Mouse (Mus musculus) hindbrain, postnatal 0 days (tissue): ENCODE results near the gene Hras. TPM values are rescaled to one million over a fixed set of nuclear protein-coding genes. Genes with fewer than 3 reads are reported as not detected.

Experiments
- ATAC-seq: fragments of 200-750 bp; cut with Nextera tagmentation; 2 replicates; pipeline ENCODE4 v1.8.0; 2017; ENCODE audit warnings: mild to moderate bottlenecking, moderate TSS enrichment, moderate library complexity
- DNase-seq: peaks from one replicate; pipeline ENCODE4 v3.0.0-alpha.2; 2015; ENCODE audit warnings: low spot score
- H3K27ac ChIP-seq: fragments of 300-500 bp; sonication (generic); 2 replicates; pipeline ENCODE4 v1.5.1; 2014; ENCODE audit warnings: mild to moderate bottlenecking
- H3K27me3 ChIP-seq: fragments of 300-500 bp; sonication (generic); 2 replicates; pipeline ENCODE4 v1.6.1; 2014; ENCODE audit warnings: low read length, mixed read lengths; ENCODE audit not compliant: insufficient read depth
- H3K36me3 ChIP-seq: fragments of 300-500 bp; sonication (generic); 2 replicates; pipeline ENCODE4 v1.6.1; 2014; ENCODE audit warnings: low read length, mixed read lengths; ENCODE audit not compliant: insufficient read depth
- H3K4me1 ChIP-seq: fragments of 300-500 bp; sonication (generic); 2 replicates; pipeline ENCODE4 v1.6.1; 2014; ENCODE audit warnings: antibody characterized with exemption, low read length, mixed read lengths; ENCODE audit not compliant: insufficient read depth
- H3K4me2 ChIP-seq: fragments of 300-500 bp; sonication (generic); 2 replicates; pipeline ENCODE4 v1.6.1; 2014; ENCODE audit warnings: low read depth, mild to moderate bottlenecking, low read length, moderate library complexity, mixed read lengths
- H3K4me3 ChIP-seq: fragments of 300-500 bp; sonication (generic); 2 replicates; pipeline ENCODE4 v1.5.1; 2014; ENCODE audit warnings: low read length
- H3K9ac ChIP-seq: fragments of 300-500 bp; sonication (generic); replicated peaks from 2 replicates; pipeline ENCODE4 v1.6.1; 2014; ENCODE audit warnings: mild to moderate bottlenecking, low read length, moderate library complexity, mixed read lengths
- H3K9me3 ChIP-seq: fragments of 300-500 bp; sonication (generic); 2 replicates; pipeline ENCODE4 v1.6.1; 2016; ENCODE audit warnings: low read length, mixed read lengths
- CTCF ChIP-seq: IDR thresholded peaks from 2 replicates; pipeline ENCODE4 v1.5.1; 2016; ENCODE audit warnings: antibody characterized with exemption, control low read depth, low read depth
- WGBS: fragments of 180-500 bp; shearing (Covaris S2); extraction: QIAGEN DNeasy Blood & Tissue Kit; methylation state at CpG from one replicate; pipeline ENCODE4 v1.1.7; 2014; 5-methylcytosine and 5-hydroxymethylcytosine counted together
- polyA plus RNA-seq: library from polyadenylated mRNA; unstranded; fragments of >200 nt; fragmentation: Nextera tagmentation; extraction: Ambion mirVana; gene quantifications from 2 replicates; pipeline ENCODE4 v1.2.1, GENCODE M21; 2015
- total RNA-seq: library from RNA; depleted of rRNA; stranded (reverse); fragments of >200 nt; gene quantifications from 2 replicates; pipeline ENCODE4 v1.2.3, GENCODE M21; 2014

The Hras gene
- total and polyA plus RNA-seq, 2 experiments from 2014 or later, result 120 to 204 TPM

GRCm38 (mm10) chr7:141148639-141149038 is 45.2 kb downstream of the Hras start:
- no peaks in the 10 kb centered on the region for H3K27me3 ChIP-seq
- ATAC-seq (no peak), DNase-seq (no peak)
- no peaks in the 10 kb centered on the region for H3K4me1 ChIP-seq
- no peaks in the 10 kb centered on the region for H3K9me3 ChIP-seq
- no peak for TF ChIP-seq CTCF
- no peak overlapping the region for H3K4me2 ChIP-seq
- WGBS, result 76% methylated on average over 4 of the region's 4 CpGs
- peaks cover 5% of the 10 kb centered on the region; the same call in 1 of the 2 replicates for H3K36me3 ChIP-seq
- H3K9ac ChIP-seq, result no peak overlapping the region
- H3K27ac ChIP-seq, result no peak overlapping the region
- no peak overlapping the region for H3K4me3 ChIP-seq

- Histone ChIP-seq H3K4me2 (no peak overlapping the region), H3K9ac (no peak overlapping the region), H3K27me3 (no peaks in the 10 kb centered on the region), H3K4me1 (no peaks in the 10 kb centered on the region), H3K36me3 (peaks cover 5% of the 10 kb centered on the region; the same call in 1 of the 2 replicates), H3K27ac (no peak overlapping the region), H3K9me3 (no peaks in the 10 kb centered on the region), H3K4me3 (no peak overlapping the region)
- ATAC-seq (no peak), DNase-seq (peak; percentile 15)
- WGBS, result 62% methylated on average over 6 of the region's 6 CpGs
- no peak for TF ChIP-seq CTCF
Observed at GRCm38 (mm10) chr7:141147044-141147443, 46.8 kb downstream of the Hras start.

- Histone ChIP-seq H3K4me3 (no peak overlapping the region), H3K27me3 (no peaks in the 10 kb centered on the region), H3K9ac (no peak overlapping the region), H3K4me1 (no peaks in the 10 kb centered on the region), H3K36me3 (no peaks in the 10 kb centered on the region), H3K4me2 (no peak overlapping the region), H3K27ac (no peak overlapping the region), H3K9me3 (no peaks in the 10 kb centered on the region)
- WGBS, result 95% methylated on average over 12 of the region's 12 CpGs
- no peak for DNase-seq
- ATAC-seq, result no peak
- TF ChIP-seq CTCF, result no peak
Observed at GRCm38 (mm10) chr7:141146043-141146595, 47.7 kb downstream of the Hras start.

- Histone ChIP-seq H3K4me2 (no peak overlapping the region), H3K27me3 (no peaks in the 10 kb centered on the region), H3K9ac (no peak overlapping the region), H3K27ac (no peak overlapping the region), H3K36me3 (no peaks in the 10 kb centered on the region), H3K4me3 (no peak overlapping the region), H3K9me3 (no peaks in the 10 kb centered on the region), H3K4me1 (no peaks in the 10 kb centered on the region)
- no peak for DNase-seq
- WGBS, result 63% methylated on average over 1 of the region's 1 CpGs
- no peak for ATAC-seq
- TF ChIP-seq CTCF, result no peak
Observed at GRCm38 (mm10) chr7:141145403-141145802, 48.4 kb downstream of the Hras start.

- DNase-seq (no peak), ATAC-seq (no peak)
- no peak overlapping the region for H3K27ac ChIP-seq
- no peak overlapping the region for H3K4me2 ChIP-seq
- WGBS, result 87% methylated on average over 3 of the region's 3 CpGs
- H3K9ac ChIP-seq, result no peak overlapping the region
- TF ChIP-seq CTCF, result no peak
- H3K4me3 ChIP-seq, result no peak overlapping the region
- no peaks in the 10 kb centered on the region for H3K9me3 ChIP-seq
- H3K4me1 ChIP-seq, result no peaks in the 10 kb centered on the region
- no peaks in the 10 kb centered on the region for H3K27me3 ChIP-seq
- 0 out of 2 replicates have a peak, but pooled peaks cover 3% of the 10 kb centered on the region for H3K36me3 ChIP-seq
Observed at GRCm38 (mm10) chr7:141144650-141145049, 49.2 kb downstream of the Hras start.

GRCm38 (mm10) chr7:141143861-141144260 is 49.9 kb downstream of the Hras start:
- no peak overlapping the region for H3K4me3 ChIP-seq
- peaks cover 8% of the 10 kb centered on the region; the same call in 1 of the 2 replicates for H3K36me3 ChIP-seq
- TF ChIP-seq CTCF, result no peak
- no peaks in the 10 kb centered on the region for H3K4me1 ChIP-seq
- H3K9me3 ChIP-seq, result no peaks in the 10 kb centered on the region
- 80% methylated on average over 2 of the region's 2 CpGs for WGBS
- no peaks in the 10 kb centered on the region for H3K27me3 ChIP-seq
- DNase-seq (no peak), ATAC-seq (no peak)
- no peak overlapping the region for H3K9ac ChIP-seq
- no peak overlapping the region for H3K27ac ChIP-seq
- H3K4me2 ChIP-seq, result no peak overlapping the region

GRCm38 (mm10) chr7:141143112-141143511 is 50.7 kb downstream of the Hras start:
- no peak for ATAC-seq

More at GRCm38 (mm10) chr7:141143112-141143511, 50.7 kb downstream of the Hras start:
- no peaks in the 10 kb centered on the region for H3K9me3 ChIP-seq
- no peak overlapping the region for H3K9ac ChIP-seq
- DNase-seq, result no peak
- no peaks in the 10 kb centered on the region for H3K27me3 ChIP-seq
- no peak overlapping the region for H3K27ac ChIP-seq
- TF ChIP-seq CTCF, result peak; percentile 63
- WGBS, result 51% methylated on average over 5 of the region's 5 CpGs
- no peaks in the 10 kb centered on the region for H3K4me1 ChIP-seq
- H3K4me3 ChIP-seq, result no peak overlapping the region
- no peak overlapping the region for H3K4me2 ChIP-seq
- H3K36me3 ChIP-seq, result peaks cover 8% of the 10 kb centered on the region; the same call in 1 of the 2 replicates
